Mouse (Mus musculus) lung, adult 2 months (tissue): ENCODE measurements at regions not wholly inside any gene's neighbourhood (a gene's known extent, or its start where the extent isn't known, plus 50 kb on each side); places are given as distances from the start of the nearest gene placed in this dataset.

Experiments
- CTCF ChIP-seq: fragments of 200-500 bp; IDR thresholded peaks from 2 replicates; pipeline ENCODE4 v1.5.1; 2011; ENCODE audit warnings: mild to moderate bottlenecking, low read length, control low read depth; ENCODE audit not compliant: insufficient read depth
- POLR2A ChIP-seq: fragments of 200-500 bp; IDR thresholded peaks from 2 replicates; pipeline ENCODE4 v1.6.1; 2011; ENCODE audit warnings: low read depth, mild to moderate bottlenecking, control low read depth, low read length, borderline replicate concordance; ENCODE audit errors: extremely low read depth

DNA sequence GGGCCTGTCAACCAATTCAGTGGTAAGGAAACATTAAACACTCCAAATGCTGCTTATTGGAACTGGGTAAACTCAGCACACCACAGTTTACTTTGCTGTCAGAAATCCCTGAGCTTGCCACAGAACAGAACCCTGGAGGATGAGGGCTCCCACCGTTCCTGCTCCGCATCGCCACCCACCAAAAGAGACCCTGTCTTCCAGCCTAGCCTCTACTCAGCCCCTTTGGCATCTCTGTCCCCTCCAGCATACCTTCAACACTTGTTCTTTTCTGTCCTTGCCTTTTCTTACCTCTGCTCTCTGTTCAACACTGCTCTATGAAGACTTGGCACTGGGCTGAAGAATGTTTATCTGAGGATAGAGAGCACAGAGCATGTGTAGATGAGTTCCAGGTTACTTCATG, 67.5 kb downstream of the Rpusd4 start:
- TF ChIP-seq POLR2A (no peak), CTCF (no peak)
